Mouse (Mus musculus) forebrain, embryonic 10.5 days (tissue): ENCODE data around the gene C530008M17Rik. TPM values are rescaled to one million over a fixed set of nuclear protein-coding genes. Genes with fewer than 3 reads are reported as not detected.

Source experiments
- DNase-seq: peaks from one replicate; pipeline ENCODE4 v3.0.0-alpha.2; 2017; ENCODE audit warnings: low spot score; ENCODE audit errors: extremely low spot score
- H3K27ac ChIP-seq: fragments of 300-500 bp; sonication (generic); 2 replicates; pipeline ENCODE4 v1.5.1; 2016; ENCODE audit warnings: mild to moderate bottlenecking
- H3K27me3 ChIP-seq: fragments of 300-500 bp; sonication (generic); 2 replicates; pipeline ENCODE4 v1.6.1; 2016; ENCODE audit warnings: mild to moderate bottlenecking; ENCODE audit not compliant: poor library complexity, severe bottlenecking
- H3K36me3 ChIP-seq: fragments of 300-500 bp; sonication (generic); replicated peaks from 2 replicates; pipeline ENCODE4 v1.6.1; 2016; ENCODE audit warnings: mild to moderate bottlenecking, moderate library complexity
- H3K4me1 ChIP-seq: fragments of 300-500 bp; sonication (generic); 2 replicates; pipeline ENCODE4 v1.6.1; 2016
- H3K4me3 ChIP-seq: fragments of 300-500 bp; sonication (generic); 2 replicates; pipeline ENCODE4 v1.5.1; 2016; ENCODE audit warnings: mild to moderate bottlenecking, moderate library complexity
- H3K9me3 ChIP-seq: fragments of 300-500 bp; sonication (generic); 2 replicates; pipeline ENCODE4 v1.6.1; 2016; ENCODE audit warnings: mild to moderate bottlenecking, moderate library complexity
- WGBS: fragments of 180-500 bp; shearing (Covaris S2); methylation state at CpG from one replicate; pipeline ENCODE4 v1.1.7; 2016; 5-methylcytosine and 5-hydroxymethylcytosine counted together
- polyA plus RNA-seq: library from polyadenylated mRNA; unstranded; fragments of >200 nt; fragmentation: Nextera tagmentation; extraction: Ambion mirVana; gene quantifications from 2 replicates; pipeline ENCODE4 v1.2.1, GENCODE M21; 2016

Gene C530008M17Rik
- polyA plus RNA-seq, 1 experiment from 2014 or later: 31.6 TPM

- WGBS: 90% methylated on average over 6 of the region's 6 CpGs
- Histone ChIP-seq H3K36me3 (peaks cover 15% of the 10 kb centered on the region), H3K9me3 (no peaks in the 10 kb centered on the region), H3K27me3 (no peaks in the 10 kb centered on the region), H3K4me3 (no peak overlapping the region), H3K27ac (no peak overlapping the region), H3K4me1 (peaks cover 6% of the 10 kb centered on the region; the same call in 1 of the 2 replicates)
- no peak for DNase-seq
These were observed 183.5 kb downstream of the C530008M17Rik start for GRCm38 (mm10) chr5:76839786-76840185.

GRCm38 (mm10) chr5:76841859-76842258 lies 185.5 kb downstream of the C530008M17Rik start:
- H3K36me3 ChIP-seq: peaks cover 30% of the 10 kb centered on the region
- H3K4me3 ChIP-seq: no peak overlapping the region
- H3K27me3 ChIP-seq: no peaks in the 10 kb centered on the region
- 88% methylated on average over 2 of the region's 2 CpGs for WGBS
- no peaks in the 10 kb centered on the region for H3K9me3 ChIP-seq
- no peaks in the 10 kb centered on the region for H3K4me1 ChIP-seq
- no peak overlapping the region for H3K27ac ChIP-seq
- DNase-seq: no peak

GRCm38 (mm10) chr5:76843448-76843847 lies 187.1 kb downstream of the C530008M17Rik start:
- 28% methylated on average over 4 of the region's 4 CpGs for WGBS
- Histone ChIP-seq H3K27me3 (no peaks in the 10 kb centered on the region), H3K4me3 (no peak overlapping the region), H3K4me1 (no peaks in the 10 kb centered on the region), H3K36me3 (peaks cover 35% of the 10 kb centered on the region), H3K27ac (no peak overlapping the region), H3K9me3 (no peaks in the 10 kb centered on the region)
- peak; percentile 46 for DNase-seq

GRCm38 (mm10) chr5:76843851-76844419 lies 187.6 kb downstream of the C530008M17Rik start:
- Histone ChIP-seq H3K36me3 (peaks cover 40% of the 10 kb centered on the region), H3K9me3 (no peaks in the 10 kb centered on the region), H3K27ac (no peak overlapping the region), H3K27me3 (no peaks in the 10 kb centered on the region), H3K4me3 (no peak overlapping the region), H3K4me1 (no peaks in the 10 kb centered on the region)
- 88% methylated on average over 9 of the region's 9 CpGs for WGBS
- DNase-seq: no peak

GRCm38 (mm10) chr5:76844618-76845186 lies 188.4 kb downstream of the C530008M17Rik start:
- Histone ChIP-seq H3K4me1 (no peaks in the 10 kb centered on the region), H3K36me3 (peaks cover 48% of the 10 kb centered on the region), H3K27me3 (no peaks in the 10 kb centered on the region), H3K4me3 (no peak overlapping the region), H3K9me3 (no peaks in the 10 kb centered on the region), H3K27ac (no peak overlapping the region)
- DNase-seq: no peak
- 94% methylated on average over 14 of the region's 14 CpGs for WGBS

- H3K36me3 ChIP-seq: peaks cover 60% of the 10 kb centered on the region
- no peaks in the 10 kb centered on the region for H3K27me3 ChIP-seq
- 91% methylated on average over 6 of the region's 6 CpGs for WGBS
These were observed 190.8 kb downstream of the C530008M17Rik start for GRCm38 (mm10) chr5:76847106-76847505.

GRCm38 (mm10) chr5:76851316-76851715 lies 195.0 kb downstream of the C530008M17Rik start:
- 82% methylated on average over 4 of the region's 4 CpGs for WGBS
- Histone ChIP-seq H3K9me3 (no peaks in the 10 kb centered on the region), H3K36me3 (peaks cover 72% of the 10 kb centered on the region), H3K27me3 (peaks cover 25% of the 10 kb centered on the region), H3K4me3 (no peak overlapping the region), H3K4me1 (peaks cover 13% of the 10 kb centered on the region), H3K27ac (peak overlapping the region; percentile 11; the same call in 1 of the 2 replicates)
- DNase-seq: no peak

More at GRCm38 (mm10) chr5:76847106-76847505, 190.8 kb downstream of the C530008M17Rik start:
- Histone ChIP-seq H3K9me3 (no peaks in the 10 kb centered on the region), H3K4me3 (no peak overlapping the region), H3K27ac (no peak overlapping the region), H3K4me1 (peaks cover 7% of the 10 kb centered on the region)
- no peak for DNase-seq

GRCm38 (mm10) chr5:76853549-76853948 lies 197.2 kb downstream of the C530008M17Rik start:
- Histone ChIP-seq H3K9me3 (no peaks in the 10 kb centered on the region), H3K27ac (no peak overlapping the region), H3K27me3 (peaks cover 47% of the 10 kb centered on the region), H3K4me3 (no peak overlapping the region), H3K36me3 (peaks cover 79% of the 10 kb centered on the region), H3K4me1 (peaks cover 29% of the 10 kb centered on the region)
- DNase-seq: peak; percentile 83
- WGBS: 18% methylated on average over 10 of the region's 10 CpGs

- Histone ChIP-seq H3K9me3 (no peaks in the 10 kb centered on the region), H3K4me3 (peak overlapping the region; percentile 40), H3K27ac (no peak overlapping the region), H3K4me1 (peaks cover 23% of the 10 kb centered on the region), H3K27me3 (peaks cover 56% of the 10 kb centered on the region), H3K36me3 (peaks cover 84% of the 10 kb centered on the region)
- WGBS: 21% methylated on average over 25 of the region's 25 CpGs
- DNase-seq: peak; percentile 33
These were observed 199.7 kb downstream of the C530008M17Rik start for GRCm38 (mm10) chr5:76855829-76856600.

GRCm38 (mm10) chr5:76857103-76858015 lies 201.0 kb downstream of the C530008M17Rik start:
- 8% methylated on average over 62 of the region's 62 CpGs for WGBS
- 0 out of 2 replicates have a peak overlapping the region, but pooled peaks have one; percentile 22 for H3K27ac ChIP-seq
- H3K36me3 ChIP-seq: peaks cover 75% of the 10 kb centered on the region
- H3K27me3 ChIP-seq: peaks cover 56% of the 10 kb centered on the region
- peak; percentile 38 for DNase-seq
- no peaks in the 10 kb centered on the region for H3K9me3 ChIP-seq
- H3K4me1 ChIP-seq: peaks cover 22% of the 10 kb centered on the region
- peak overlapping the region; percentile 40 for H3K4me3 ChIP-seq

- 67% methylated on average over 13 of the region's 13 CpGs for WGBS
- Histone ChIP-seq H3K36me3 (peaks cover 70% of the 10 kb centered on the region), H3K27ac (no peak overlapping the region), H3K4me1 (peaks cover 22% of the 10 kb centered on the region), H3K27me3 (peaks cover 56% of the 10 kb centered on the region), H3K4me3 (no peak overlapping the region), H3K9me3 (no peaks in the 10 kb centered on the region)
- no peak for DNase-seq
These were observed 202.1 kb downstream of the C530008M17Rik start for GRCm38 (mm10) chr5:76858444-76858843.

GRCm38 (mm10) chr5:76866819-76867218 lies 210.5 kb downstream of the C530008M17Rik start:
- no peaks in the 10 kb centered on the region for H3K9me3 ChIP-seq
- no peak for DNase-seq
- peaks cover 75% of the 10 kb centered on the region for H3K36me3 ChIP-seq
- H3K4me1 ChIP-seq: peaks cover 12% of the 10 kb centered on the region
- no peak overlapping the region for H3K4me3 ChIP-seq
- H3K27me3 ChIP-seq: no peaks in the 10 kb centered on the region
- 82% methylated on average over 8 of the region's 8 CpGs for whole genome bisulfite sequencing
- no peak overlapping the region for H3K27ac ChIP-seq
